Mouse (Mus musculus) neural tube, embryonic 10.5 days (tissue): ENCODE results near the gene Nfe2.
"Not testable (repeated sequence)": the region's sequence is repeated elsewhere in the genome, so short reads cannot be mapped to it uniquely, and the experiment has no call there.

Experiments
- DNase-seq: peaks from one replicate; pipeline ENCODE4 v3.0.0-alpha.2; 2017; ENCODE audit warnings: low spot score; ENCODE audit errors: extremely low spot score

Gene Nfe2

GRCm38 (mm10) chr15:103290843-103291242, 32.6 kb upstream of the Nfe2 start:
- no peak for DNase-seq

- no peak for DNase-seq
These were observed 32.2 kb upstream of the Nfe2 start for GRCm38 (mm10) chr15:103290417-103290816.

GRCm38 (mm10) chr15:103289600-103289999, 31.4 kb upstream of the Nfe2 start:
- no peak for DNase-seq

- no peak for DNase-seq
These were observed 27.7 kb upstream of the Nfe2 start for GRCm38 (mm10) chr15:103285778-103286417.

GRCm38 (mm10) chr15:103284647-103285046, 26.4 kb upstream of the Nfe2 start:
- DNase-seq = no peak

GRCm38 (mm10) chr15:103284066-103284465, 25.9 kb upstream of the Nfe2 start:
- DNase-seq = peak; percentile 65

GRCm38 (mm10) chr15:103281465-103282205, 23.4 kb upstream of the Nfe2 start:
- no peak for DNase-seq

- no peak for DNase-seq
These were observed 22.7 kb upstream of the Nfe2 start for GRCm38 (mm10) chr15:103280817-103281464.

GRCm38 (mm10) chr15:103279750-103280149, 21.5 kb upstream of the Nfe2 start:
- no peak for DNase-seq

- DNase-seq = no peak
These were observed 19.7 kb upstream of the Nfe2 start for GRCm38 (mm10) chr15:103277949-103278348.

GRCm38 (mm10) chr15:103275943-103276342, 17.7 kb upstream of the Nfe2 start:
- DNase-seq = not testable (repeated sequence)

- DNase-seq = peak; percentile 89
These were observed 14.4 kb upstream of the Nfe2 start, which contains the start of gene Copz1 for GRCm38 (mm10) chr15:103272419-103273279. Copz1 (plus strand) TSS chr15:103272714.

- DNase-seq = no peak
These were observed 10.7 kb upstream of the Nfe2 start for GRCm38 (mm10) chr15:103268903-103269302.

GRCm38 (mm10) chr15:103264794-103265193, 6.6 kb upstream of the Nfe2 start:
- DNase-seq = no peak

- no peak for DNase-seq
These were observed 1.8 kb upstream of the Nfe2 start for GRCm38 (mm10) chr15:103259989-103260388.

GRCm38 (mm10) chr15:103259162-103259561, 959 bp upstream of the Nfe2 start:
- no peak for DNase-seq

GRCm38 (mm10) chr15:103256210-103256986, 1.8 kb downstream of the Nfe2 start:
- DNase-seq = no peak

GRCm38 (mm10) chr15:103255169-103255568, 3.0 kb downstream of the Nfe2 start:
- peak; percentile 60 for DNase-seq

- DNase-seq = no peak
These were observed 4.9 kb downstream of the Nfe2 start for GRCm38 (mm10) chr15:103253352-103253751.

GRCm38 (mm10) chr15:103252660-103253059, 5.5 kb downstream of the Nfe2 start:
- no peak for DNase-seq

- DNase-seq = no peak
These were observed 6.6 kb downstream of the Nfe2 start for GRCm38 (mm10) chr15:103251595-103251994.
